Mouse (Mus musculus) mouse embryonic stem cell (cell line): ENCODE measurements around the gene Gm16253.

Source experiments
- in situ Hi-C, 2 experiments: fragments of 300-500 bp; cut with MboI; formaldehyde crosslinking; loops; 1 replicate in 1 of 2; 3 replicates in 1 of 2; pipeline ENCODE4 v1.14.3; 2019 to 2020; ENCODE audit warnings: low sequenced_read_pairs in 2 of 2, low pct_unique_long_range_greater_than_20kb in 1 of 2, mixed read lengths in 1 of 2; ENCODE audit not compliant: unreplicated experiment in 1 of 2

Gene Gm16253

DNA sequence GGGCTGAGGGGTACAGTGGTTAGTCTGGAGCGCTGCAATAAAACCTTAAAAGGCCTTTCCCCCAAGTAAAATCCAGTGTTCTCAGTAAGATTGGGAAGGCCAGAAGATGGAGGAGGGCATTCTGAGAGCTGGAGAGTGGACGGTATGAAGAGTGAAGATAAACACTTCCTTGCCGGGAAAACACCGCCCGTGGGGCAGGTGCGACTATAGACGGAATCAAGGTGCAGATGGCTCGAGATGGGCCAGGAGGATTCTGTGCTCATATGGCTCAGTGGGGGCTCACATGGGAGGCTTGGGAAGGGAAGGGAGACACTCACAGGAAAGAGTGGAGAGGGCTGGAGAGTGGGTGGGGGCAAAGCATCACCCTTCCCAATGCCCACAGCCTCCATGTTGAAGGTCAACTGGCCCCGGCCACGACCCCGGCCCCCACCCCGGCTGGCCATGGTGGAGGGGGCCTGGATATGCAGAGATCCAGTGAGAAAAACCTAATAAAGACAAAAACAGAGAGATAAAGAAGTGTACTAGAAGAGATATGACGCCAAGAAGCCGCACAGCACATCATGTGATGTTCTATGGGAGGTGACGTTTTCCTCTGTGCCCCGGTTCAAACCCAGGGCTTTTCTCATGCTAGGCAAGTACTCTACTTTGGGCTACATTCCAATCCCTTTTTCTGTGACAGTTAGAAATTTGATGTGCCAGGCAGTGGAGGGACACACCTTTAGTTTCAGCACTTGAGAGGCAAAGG, 5.2 kb downstream of the Gm16253 start:
- in situ Hi-C loops: loop anchor here (5.0 to 10.0 kb wide), 2 partner anchors 40 to 63 kb away; partner anchors contain the start of gene Itga10 (in 1 of the 2)

DNA sequence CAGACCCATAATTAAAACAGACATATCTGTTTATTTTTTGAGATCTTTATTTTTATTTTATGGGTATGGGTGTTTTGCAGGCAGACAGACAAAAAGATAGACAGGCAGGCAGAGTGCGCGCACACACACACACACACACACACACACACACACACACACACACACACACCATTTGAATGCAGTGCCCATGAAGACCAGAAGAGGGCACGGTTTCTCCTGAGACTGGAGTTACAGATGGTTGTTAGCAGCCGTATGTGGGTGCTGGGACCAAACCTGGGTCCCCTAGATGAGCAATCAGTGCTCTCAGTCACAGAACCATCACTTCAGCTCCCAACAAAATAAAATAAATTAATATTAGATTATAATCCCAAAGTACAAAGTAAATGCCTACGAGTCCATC, 6.6 kb downstream of the Gm16253 start:
- in situ Hi-C loops: loop anchor here (5.0 to 10.0 kb wide), 2 partner anchors 41 to 61 kb away; partner anchors contain the start of gene Itga10 (in 1 of the 2)

DNA sequence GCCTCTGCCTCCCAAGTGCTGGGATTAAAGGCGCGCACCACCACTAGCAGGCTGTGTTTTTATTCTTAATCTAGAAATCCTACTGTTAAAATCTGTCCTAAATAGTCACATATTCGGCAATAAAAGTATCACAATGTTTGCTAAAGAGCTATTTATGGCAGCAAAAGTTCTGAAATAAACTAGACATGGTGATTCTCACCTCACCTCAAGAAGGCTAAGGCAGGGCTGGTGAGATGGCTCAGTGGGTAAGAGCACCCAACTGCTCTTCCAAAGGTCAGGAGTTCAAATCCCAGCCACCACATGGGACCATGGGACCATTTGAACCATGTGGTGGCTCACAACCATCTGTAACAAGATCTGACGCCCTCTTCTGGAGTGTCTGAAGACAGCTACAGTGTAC, 13.9 kb downstream of the Gm16253 start:
- in situ Hi-C loops: no loop called here

DNA sequence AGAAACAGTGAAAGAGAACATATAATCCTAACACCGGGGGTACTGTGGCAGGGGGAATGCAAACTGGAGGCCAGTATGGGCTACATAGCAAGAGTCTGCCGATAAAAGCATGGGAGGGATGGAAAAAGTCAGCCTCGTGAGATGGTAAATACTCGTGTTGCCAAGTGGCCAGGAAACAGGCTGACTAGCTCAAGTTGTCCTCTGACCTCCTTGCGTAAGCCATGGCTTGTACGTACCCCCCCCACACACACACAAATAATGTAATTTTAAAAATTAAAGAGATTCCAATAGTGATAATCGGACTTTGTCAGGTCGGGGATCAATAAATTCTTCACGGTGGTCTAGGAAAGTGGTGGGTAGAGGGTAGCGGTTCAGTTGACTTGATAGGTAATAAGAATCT, 16.6 kb downstream of the Gm16253 start:
- in situ Hi-C loops: no loop called here

DNA sequence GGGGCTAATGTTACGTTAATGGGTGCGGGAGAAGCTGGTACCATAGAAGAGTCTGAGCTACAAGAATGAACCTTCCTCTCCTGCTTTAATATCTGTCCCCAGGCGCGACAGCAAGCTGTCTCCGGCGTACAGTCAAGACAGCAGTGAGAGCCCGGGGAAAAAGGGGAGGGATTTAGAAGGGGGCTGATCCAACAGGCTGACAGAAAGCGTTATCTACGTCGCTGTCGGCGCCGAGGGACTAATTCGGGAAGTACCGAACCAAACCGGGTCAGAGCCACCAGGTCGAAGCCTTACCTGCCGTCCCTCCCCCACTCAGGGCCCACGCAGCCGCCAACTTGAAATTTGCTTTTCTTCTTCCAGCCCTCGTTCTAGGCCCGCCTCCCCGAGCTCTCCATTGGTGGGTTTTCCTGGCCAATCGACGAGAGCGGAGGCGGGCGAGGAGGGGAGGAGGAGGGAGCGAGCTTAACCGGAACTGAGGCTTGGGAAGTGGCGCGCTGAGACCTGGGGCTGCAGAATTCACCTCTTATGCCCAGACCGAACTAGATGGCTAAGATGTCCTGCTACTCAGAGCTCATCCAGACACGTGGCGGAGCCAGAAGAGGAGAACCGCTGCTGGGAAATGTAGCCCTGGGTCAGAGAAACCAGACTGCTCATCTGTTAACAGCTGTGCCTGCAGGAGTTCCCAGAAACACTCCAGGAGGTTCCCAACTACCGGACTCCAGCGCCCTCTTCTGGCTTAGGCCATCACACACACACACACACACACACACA, 17.2 kb downstream of the Gm16253 start, which contains the start of gene Polr3gl:
Polr3gl (minus strand) TSS at position 392 of the 771 bp plus-strand sequence.
- in situ Hi-C loops: no loop called here

DNA sequence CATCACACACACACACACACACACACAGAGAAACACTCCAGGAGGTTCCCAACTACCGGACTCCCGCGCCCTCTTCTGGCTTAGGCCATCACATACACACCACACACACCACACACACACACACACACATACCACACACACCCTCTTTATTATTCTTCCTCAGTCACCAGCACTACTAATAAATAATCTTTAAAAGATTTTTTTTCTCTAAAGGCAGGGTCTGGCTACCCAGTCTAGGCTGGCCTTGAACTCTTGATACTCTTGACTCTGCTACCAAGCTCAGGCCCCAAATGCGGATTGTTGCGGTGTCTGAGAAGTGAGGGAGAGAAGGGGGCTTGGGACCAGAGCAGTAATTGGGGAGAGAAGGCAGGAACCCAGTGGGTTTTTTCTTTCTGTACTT, 18.1 kb downstream of the Gm16253 start:
- in situ Hi-C loops: no loop called here

DNA sequence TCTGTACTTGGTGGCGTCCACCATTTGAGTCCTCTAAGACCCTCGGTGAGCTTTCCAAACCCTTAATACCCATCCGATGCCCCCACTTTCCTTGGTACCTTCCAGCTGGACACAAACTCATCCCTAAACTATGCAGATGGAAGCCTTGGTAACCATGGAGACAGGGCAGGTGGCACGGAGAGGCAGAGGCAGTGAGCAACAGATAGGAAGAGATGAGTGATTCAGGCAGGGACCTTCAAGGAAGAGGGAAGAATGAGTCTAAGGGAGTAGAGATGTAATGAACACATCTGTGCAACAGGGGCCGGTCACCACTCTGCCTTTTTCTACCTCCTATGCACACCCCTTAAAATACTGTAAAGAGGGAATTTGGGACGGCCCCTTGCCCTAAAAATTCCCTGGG, 18.9 kb downstream of the Gm16253 start:
- in situ Hi-C loops: no loop called here

DNA sequence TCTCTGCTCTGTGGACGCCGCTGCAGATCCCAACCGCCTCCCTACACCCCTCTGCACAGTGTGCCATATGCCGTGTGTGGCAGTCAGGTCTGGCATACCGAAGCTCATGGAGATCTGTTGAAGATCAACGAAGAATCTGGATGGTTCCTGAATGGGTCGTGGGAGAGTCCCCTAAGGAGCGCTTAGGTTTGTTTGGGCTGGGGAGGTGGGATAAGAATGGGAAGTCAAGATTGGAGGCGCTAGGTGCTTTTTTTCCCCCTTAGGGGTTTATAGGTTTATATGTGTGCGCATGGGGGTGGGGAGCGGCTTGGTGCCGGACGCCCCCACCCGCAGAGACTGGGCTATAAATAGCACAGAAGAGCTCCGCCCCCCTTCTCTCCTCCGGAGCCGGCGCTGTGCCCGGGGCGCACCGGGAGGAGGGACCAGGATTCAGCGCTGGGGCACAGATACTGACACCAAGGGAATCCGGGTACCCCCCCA, 19.5 kb downstream of the Gm16253 start, which contains the start of gene Ankrd34a:
Ankrd34a (plus strand) TSS at position 409 of the 480 bp plus-strand sequence.
- in situ Hi-C loops: no loop called here

DNA sequence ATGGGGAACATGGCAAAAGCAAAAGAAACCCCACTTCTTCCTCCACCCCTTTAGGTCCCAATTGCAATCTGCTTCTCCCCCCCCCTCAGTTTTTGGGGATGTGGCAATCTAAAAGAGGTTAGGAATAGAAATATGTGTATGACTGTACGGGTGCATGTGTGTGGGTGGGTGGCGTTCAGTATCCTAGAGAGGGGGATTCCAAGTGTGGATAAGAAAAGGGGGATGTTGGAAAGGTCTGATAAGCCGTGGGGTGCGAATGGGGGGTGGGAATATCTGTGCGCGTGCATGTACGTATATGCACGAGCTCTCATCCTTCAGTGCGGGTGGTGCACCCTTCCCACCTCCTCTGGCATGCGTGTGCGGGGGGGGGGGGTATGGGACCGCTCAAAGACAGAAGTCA, 20.1 kb downstream of the Gm16253 start:
- in situ Hi-C loops: no loop called here

DNA sequence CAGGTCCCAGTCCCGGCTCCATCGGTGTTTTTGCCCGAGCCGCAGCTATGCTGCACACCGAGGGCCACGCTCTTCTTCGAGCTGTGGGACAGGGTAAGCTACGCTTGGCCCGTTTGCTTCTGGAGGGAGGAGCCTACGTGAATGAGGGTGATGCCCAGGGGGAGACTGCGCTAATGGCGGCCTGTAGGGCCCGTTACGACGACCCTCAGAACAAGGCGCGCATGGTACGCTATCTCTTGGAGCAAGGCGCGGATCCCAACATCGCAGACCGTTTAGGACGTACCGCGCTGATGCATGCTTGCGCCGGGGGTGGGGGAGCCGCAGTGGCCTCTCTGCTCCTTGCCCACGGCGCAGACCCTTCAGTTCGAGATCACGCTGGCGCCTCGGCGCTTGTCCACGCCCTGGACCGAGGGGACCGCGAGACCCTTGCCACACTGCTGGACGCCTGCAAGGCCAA, 20.7 kb downstream of the Gm16253 start:
- in situ Hi-C loops: no loop called here

DNA sequence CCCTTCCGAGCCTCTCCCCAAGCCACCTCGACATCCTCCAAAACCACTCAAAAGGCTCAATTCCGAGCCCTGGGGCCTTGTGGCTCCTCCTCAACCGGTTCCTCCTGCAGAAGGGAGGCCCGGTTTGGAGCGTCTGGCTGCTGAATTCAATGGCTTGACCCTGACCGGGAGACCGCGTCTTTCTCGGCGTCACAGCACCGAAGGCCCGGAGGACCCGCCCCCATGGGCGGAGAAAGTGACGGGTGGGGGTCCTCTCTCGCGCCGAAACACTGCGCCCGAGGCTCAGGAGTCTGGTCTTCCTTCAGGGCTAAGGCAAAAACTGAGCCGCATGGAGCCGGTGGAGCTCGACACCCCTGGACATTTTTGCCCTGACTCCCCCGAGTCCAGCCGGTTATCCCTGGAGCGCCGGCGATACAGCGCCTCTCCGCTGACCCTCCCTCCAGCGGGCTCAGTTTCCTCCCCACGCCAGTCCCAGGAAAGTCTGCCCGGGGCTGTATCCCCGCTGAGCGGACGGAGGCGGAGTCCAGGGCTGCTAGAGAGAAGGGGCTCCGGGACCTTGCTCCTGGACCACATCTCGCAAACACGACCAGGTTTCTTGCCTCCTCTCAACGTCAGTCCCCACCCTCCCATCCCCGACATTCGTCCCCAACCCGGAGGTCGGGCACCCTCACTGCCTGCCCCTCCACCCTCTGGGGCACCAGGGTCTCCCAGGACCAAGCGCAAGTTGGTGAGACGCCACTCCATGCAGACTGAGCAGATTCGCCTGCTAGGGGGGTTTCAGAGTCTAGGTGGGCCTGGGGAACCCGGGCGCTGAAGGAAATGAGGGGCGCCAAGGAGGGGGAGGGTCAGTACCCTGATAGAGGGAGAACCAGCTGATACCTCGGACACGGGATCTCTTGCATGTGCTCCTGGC, 21.6 kb downstream of the Gm16253 start:
- in situ Hi-C loops: no loop called here

DNA sequence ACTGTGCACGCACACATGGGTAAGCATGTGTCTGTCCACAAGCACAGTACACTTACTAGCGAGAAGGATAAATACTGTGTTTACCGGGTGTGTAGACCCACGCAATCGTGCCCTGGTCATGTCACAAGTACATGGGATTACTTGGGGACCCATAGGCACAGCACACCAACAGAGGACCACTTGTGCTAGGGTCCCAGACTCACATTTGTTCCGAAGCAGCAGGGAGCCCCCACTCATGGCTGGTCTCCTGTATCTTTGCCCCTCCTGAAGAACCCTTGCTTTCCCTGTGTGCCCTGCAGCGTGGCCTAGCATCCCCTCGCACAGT, 22.2 kb downstream of the Gm16253 start:
- in situ Hi-C loops: no loop called here

DNA sequence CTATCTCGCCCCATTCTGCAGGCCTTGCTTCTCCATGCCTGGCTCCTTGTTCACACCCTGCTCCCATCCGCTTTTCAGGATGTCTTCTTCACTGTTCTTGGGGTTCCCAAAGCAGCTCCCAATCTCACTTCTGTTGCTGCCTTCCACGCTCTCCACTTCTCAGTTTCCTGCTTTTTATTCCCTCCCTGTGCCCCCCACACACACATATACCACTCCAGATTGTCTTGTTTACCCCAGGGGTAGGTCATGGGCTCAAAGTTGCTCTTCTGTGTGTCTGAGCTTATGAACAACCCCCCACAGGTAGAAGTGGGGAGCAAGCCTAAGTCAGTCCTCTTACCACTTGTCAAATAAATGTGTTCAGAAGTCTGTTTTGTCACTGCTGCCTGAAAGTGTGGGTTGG, 22.6 kb downstream of the Gm16253 start:
- in situ Hi-C loops: no loop called here

DNA sequence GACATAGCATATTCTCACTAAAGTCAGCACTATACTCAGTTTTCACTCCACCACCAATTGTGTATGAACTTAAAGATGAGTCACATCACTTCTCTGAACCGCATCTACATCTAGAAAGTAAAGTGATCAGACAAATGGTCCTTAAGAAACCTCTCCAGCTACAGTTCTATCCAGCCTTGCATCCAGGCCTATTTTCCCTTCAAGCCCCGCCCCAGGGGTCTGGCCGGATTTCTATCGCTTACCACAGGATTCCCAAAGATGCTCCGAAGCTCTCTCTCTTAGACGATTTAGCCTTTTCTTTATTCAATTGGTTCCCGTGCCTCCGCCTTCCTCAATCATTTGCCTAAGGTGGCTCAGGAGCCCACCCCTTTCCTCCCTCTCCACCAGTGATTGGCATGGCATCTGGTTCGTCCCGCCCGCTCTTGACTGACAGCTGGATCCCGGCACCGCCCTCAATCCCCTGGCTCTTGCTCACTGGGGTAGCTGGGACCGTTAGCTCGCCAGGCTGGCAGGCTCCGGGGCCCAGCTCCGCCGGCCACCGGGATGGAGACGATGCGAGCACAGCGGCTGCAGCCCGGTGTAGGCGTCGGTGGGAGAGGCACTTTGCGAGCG, 24.0 kb downstream of the Gm16253 start, which contains the start of gene Lix1l:
Lix1l (plus strand) TSS at position 511 of the 612 bp plus-strand sequence.
- in situ Hi-C loops: no loop called here

DNA sequence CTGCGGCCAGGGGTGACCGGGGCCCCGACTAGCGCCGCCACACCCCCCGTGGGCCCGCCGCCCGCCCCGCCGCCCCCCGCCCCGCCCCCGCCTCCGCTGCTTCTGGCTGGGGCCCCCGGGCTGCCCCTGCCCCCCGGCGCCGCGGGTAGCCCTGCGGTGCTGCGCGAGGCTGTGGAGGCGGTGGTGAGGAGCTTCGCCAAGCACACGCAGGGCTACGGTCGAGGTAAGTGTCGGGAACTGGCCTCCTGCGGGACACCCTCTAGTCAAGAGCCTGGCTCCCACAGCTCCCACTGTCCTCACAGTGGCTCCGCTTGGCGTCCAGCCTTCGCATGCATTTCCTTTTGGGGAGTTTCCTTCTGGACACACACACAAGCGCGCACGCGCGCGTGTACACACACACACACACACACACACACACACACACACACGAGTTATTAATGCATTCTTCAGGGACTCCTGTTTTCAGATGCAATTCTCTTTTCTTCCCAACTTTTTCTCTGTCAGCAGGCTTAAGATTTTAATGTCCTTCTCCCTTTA, 24.5 kb downstream of the Gm16253 start:
- in situ Hi-C loops: no loop called here

DNA sequence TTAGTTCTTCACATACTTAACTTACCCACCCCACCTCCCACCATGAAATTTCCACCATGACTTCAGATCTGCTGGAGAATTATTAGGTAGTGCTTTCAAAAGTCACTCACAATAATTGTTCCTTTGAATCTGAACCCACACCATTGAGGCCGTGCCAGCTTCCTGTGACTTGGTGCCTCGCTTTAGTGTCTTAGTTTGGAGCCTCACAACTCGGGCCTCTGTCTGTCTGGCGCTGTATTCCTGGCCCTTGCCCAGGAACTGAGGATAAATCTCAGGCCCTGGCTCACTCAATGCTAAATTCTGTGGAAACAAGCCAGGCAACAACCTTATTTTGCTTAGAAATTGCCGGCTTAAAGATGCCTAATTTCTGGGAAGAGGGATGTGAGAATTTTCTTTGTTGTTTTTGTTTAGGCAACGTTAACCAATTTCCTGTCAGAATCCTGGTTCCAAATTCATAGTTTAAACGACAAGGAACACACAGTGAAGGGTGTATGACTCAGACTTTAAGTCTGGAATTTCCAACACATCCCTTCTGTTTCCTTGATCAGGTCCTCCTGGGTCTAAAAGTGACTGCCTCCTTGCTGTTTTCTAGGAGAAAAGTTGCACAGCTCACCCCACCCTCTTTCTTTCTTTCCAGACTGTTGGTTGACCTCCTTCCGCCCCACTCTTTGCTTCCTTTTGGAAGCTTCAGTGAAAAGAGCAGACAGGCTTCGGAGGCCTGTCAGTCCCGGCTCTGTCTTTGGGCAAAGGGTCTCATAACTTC, 25.3 kb downstream of the Gm16253 start:
- in situ Hi-C loops: no loop called here

DNA sequence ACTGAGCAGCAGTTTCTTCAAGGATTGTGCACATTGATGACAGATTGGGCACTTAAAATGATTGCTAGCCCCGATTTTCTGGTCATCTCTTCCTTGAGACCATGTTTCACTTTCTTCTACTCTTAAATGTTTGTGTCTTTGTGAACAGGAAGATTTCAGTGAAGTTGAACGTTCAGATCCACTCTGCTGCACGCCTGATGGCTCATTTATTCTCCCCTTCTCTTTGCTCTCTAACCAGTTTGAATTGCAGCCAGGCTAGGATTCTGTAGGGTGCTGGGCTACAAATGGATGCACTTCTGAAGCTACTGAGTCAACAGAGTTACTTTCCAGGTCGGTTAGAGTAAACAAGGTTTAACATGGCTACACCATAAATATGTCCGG, 25.9 kb downstream of the Gm16253 start:
- in situ Hi-C loops: no loop called here
